ENCODE assay signal across 12 mouse cellular contexts in genomic region chr1:132799258-132799657, GRCm38 (mm10). TPM values are rescaled to one million over a fixed set of nuclear protein-coding genes. Genes with fewer than 3 reads are reported as not detected.
DNase-seq lines count a peak whose midpoint lies in the region; ATAC-seq and TF ChIP-seq lines count a peak whose summit lies in the region.
"Had no signal": no experiment of that assay in that cellular context is flagged by ENCODE, and none has a peak within 500 bp of the region (broad histone marks: within the 10 kb centered on the region; RNA-seq: fewer than 3 reads in every experiment).

No protein-coding gene starts in this region.

- no peaks in the 10 kb centered on the region for H3K27me3 ChIP-seq in forebrain, embryonic 14.5 days (replicated peaks; ENCODE audit: control insufficient read depth, insufficient read depth, low read length)
- H3K27me3 ChIP-seq in forebrain, embryonic 15.5 days = no peaks in the 10 kb centered on the region
- no peaks in the 10 kb centered on the region for H3K27me3 ChIP-seq in neural tube, embryonic 15.5 days (replicated peaks)
- H3K27me3 ChIP-seq in stomach, postnatal 0 days (ENCODE audit: control insufficient read depth, insufficient read depth, low read length) = no peaks in the 10 kb centered on the region

- WGBS in forebrain, embryonic 14.5 days = 7% methylated on average over 6 of the region's 6 CpGs
- WGBS in forebrain, embryonic 15.5 days = 11% methylated on average over 6 of the region's 6 CpGs
- 14% methylated on average over 6 of the region's 6 CpGs for WGBS in neural tube, embryonic 15.5 days
- 3% methylated on average over 6 of the region's 6 CpGs for WGBS in stomach, postnatal 0 days

- TF ChIP-seq EP300 in stomach, postnatal 0 days (optimal IDR thresholded peaks at IDR 0.05) = no peak

- DNase-seq in forebrain, embryonic 14.5 days (ENCODE audit: low spot score) = peak; percentile 60
- peak; percentile 38 for DNase-seq in neural tube, embryonic 10.5 days (ENCODE audit: extremely low spot score, low spot score)
- DNase-seq in fibroblast of lung, adult 2 months (ENCODE audit: low read depth) = peak; percentile 2
- DNase-seq in stomach, postnatal 0 days (ENCODE audit: low spot score) = peak; percentile 38
- DNase-seq in testis, postnatal 14 days (ENCODE audit: low spot score) = no peak
- no peak for DNase-seq in cerebellum, adult 11-12 months
- DNase-seq: cerebellum, adult 11 months; gastrocnemius, adult 2 months; thymus, adult 2 months had no signal

- no peaks in the 10 kb centered on the region for H3K9me3 ChIP-seq in forebrain, embryonic 14.5 days (replicated peaks; ENCODE audit: control insufficient read depth, low read length)
- no peaks in the 10 kb centered on the region for H3K9me3 ChIP-seq in forebrain, embryonic 15.5 days
- no peaks in the 10 kb centered on the region for H3K9me3 ChIP-seq in neural tube, embryonic 15.5 days (replicated peaks)
- no peaks in the 10 kb centered on the region for H3K9me3 ChIP-seq in stomach, postnatal 0 days (ENCODE audit: control insufficient read depth, low read length)
- H3K9me3 ChIP-seq: lung, embryonic 15.5 days had no signal

- no peak overlapping the region for H3K27ac ChIP-seq in forebrain, embryonic 14.5 days (ENCODE audit: low read depth, low read length)
- H3K27ac ChIP-seq in forebrain, embryonic 15.5 days (replicated peaks) = no peak overlapping the region
- H3K27ac ChIP-seq in neural tube, embryonic 15.5 days (replicated peaks) = no peak overlapping the region
- no peak overlapping the region for H3K27ac ChIP-seq in stomach, postnatal 0 days (replicated peaks)
- H3K27ac ChIP-seq: gastrocnemius, adult 2 months; lung, embryonic 15.5 days had no signal

- H3K4me3 ChIP-seq in forebrain, embryonic 14.5 days (ENCODE audit: low read depth, low read length) = no peak overlapping the region
- no peak overlapping the region for H3K4me3 ChIP-seq in forebrain, embryonic 15.5 days
- H3K4me3 ChIP-seq in neural tube, embryonic 15.5 days (replicated peaks) = no peak overlapping the region
- no peak overlapping the region for H3K4me3 ChIP-seq in stomach, postnatal 0 days (ENCODE audit: low read depth, low read length)
- H3K4me3 ChIP-seq: gastrocnemius, adult 2 months; lung, embryonic 15.5 days had no signal

- H3K4me1 ChIP-seq in forebrain, embryonic 14.5 days (ENCODE audit: control insufficient read depth, insufficient read depth, low read length) = peaks cover 5% of the 10 kb centered on the region
- peaks cover 15% of the 10 kb centered on the region for H3K4me1 ChIP-seq in forebrain, embryonic 15.5 days
- peaks cover 15% of the 10 kb centered on the region for H3K4me1 ChIP-seq in neural tube, embryonic 15.5 days
- H3K4me1 ChIP-seq in stomach, postnatal 0 days (replicated peaks; ENCODE audit: control insufficient read depth, insufficient read depth) = no peaks in the 10 kb centered on the region
- H3K4me1 ChIP-seq: lung, embryonic 15.5 days had no signal

- H3K4me2 ChIP-seq in forebrain, embryonic 14.5 days (ENCODE audit: low read length) = no peak overlapping the region
- H3K4me2 ChIP-seq in forebrain, embryonic 15.5 days (replicated peaks) = no peak overlapping the region
- H3K4me2 ChIP-seq in neural tube, embryonic 15.5 days = no peak overlapping the region
- H3K4me2 ChIP-seq in stomach, postnatal 0 days (replicated peaks; ENCODE audit: low read depth) = no peak overlapping the region
- H3K4me2 ChIP-seq: lung, embryonic 15.5 days had no signal

- H3K9ac ChIP-seq in forebrain, embryonic 14.5 days (ENCODE audit: low read length) = no peak overlapping the region
- no peak overlapping the region for H3K9ac ChIP-seq in forebrain, embryonic 15.5 days (replicated peaks)
- H3K9ac ChIP-seq in neural tube, embryonic 15.5 days (replicated peaks) = no peak overlapping the region
- no peak overlapping the region for H3K9ac ChIP-seq in stomach, postnatal 0 days (ENCODE audit: low read length)
- H3K9ac ChIP-seq: lung, embryonic 15.5 days had no signal

- no peaks in the 10 kb centered on the region for H3K36me3 ChIP-seq in forebrain, embryonic 14.5 days (ENCODE audit: control insufficient read depth, insufficient read depth, low read length)
- H3K36me3 ChIP-seq in forebrain, embryonic 15.5 days = no peaks in the 10 kb centered on the region
- no peaks in the 10 kb centered on the region for H3K36me3 ChIP-seq in neural tube, embryonic 15.5 days
- H3K36me3 ChIP-seq in stomach, postnatal 0 days (ENCODE audit: control insufficient read depth, insufficient read depth, low read length) = no peaks in the 10 kb centered on the region
- H3K36me3 ChIP-seq: lung, embryonic 15.5 days had no signal

- TF ChIP-seq CTCF in stomach, postnatal 0 days (IDR thresholded peaks at IDR 0.05; ENCODE audit: low read depth) = no peak

- no peak for ATAC-seq in forebrain, embryonic 14.5 days
- ATAC-seq in forebrain, embryonic 15.5 days (replicated peaks) = no peak
- no peak for ATAC-seq in neural tube, embryonic 15.5 days (ENCODE audit: low FRiP score)
- ATAC-seq in stomach, postnatal 0 days (ENCODE audit: low FRiP score, low TSS enrichment) = no peak

RNA-seq across cellular contexts. Expression of gene Nfasc, which starts 57.7 kb away (rescaled TPM):
- polyA plus RNA-seq in forebrain, embryonic 14.5 days (2014; fragmentation: Nextera tagmentation; extraction: Ambion mirVana) = 26.9 and 40.3 TPM in 2 replicates
- 51.5 and 59.0 TPM in 2 replicates for polyA plus RNA-seq in forebrain, embryonic 15.5 days (2015; fragmentation: Nextera tagmentation; extraction: Ambion mirVana)
- 30.7 and 37.6 TPM in 2 replicates for polyA plus RNA-seq in neural tube, embryonic 15.5 days (2015; fragmentation: Nextera tagmentation; extraction: Ambion mirVana)
- polyA plus RNA-seq in stomach, postnatal 0 days (2015; fragmentation: Nextera tagmentation; extraction: Ambion mirVana) = 0.74 and 0.79 TPM in 2 replicates

Comparison
In these comparisons a context has a peak if more than half of its experiments do, and no peak if none do; other contexts are left out.
1. DNase-seq: peak in forebrain, embryonic 14.5 days (single experiment), neural tube, embryonic 10.5 days (single experiment), fibroblast of lung, adult 2 months (single experiment) and stomach, postnatal 0 days (single experiment); none in testis, postnatal 14 days (single experiment) and cerebellum, adult 11-12 months (single experiment).
2. RNA of gene Nfasc, which starts 57.7 kb away (polyA plus RNA-seq): 51.5 to 59.0 TPM in forebrain, embryonic 15.5 days, 30.7 to 37.6 TPM in neural tube, embryonic 15.5 days and 26.9 to 40.3 TPM in forebrain, embryonic 14.5 days; 0.74 to 0.79 TPM in stomach, postnatal 0 days; every median in the first group is over 10 times any median in the second.